Mouse (Mus musculus) gastrocnemius, postnatal 36 days (tissue): ENCODE results near the gene Fem1b. TPM values are rescaled to one million over a fixed set of nuclear protein-coding genes. Genes with fewer than 3 reads are reported as not detected.
"Not testable (repeated sequence)": the region's sequence is repeated elsewhere in the genome, so short reads cannot be mapped to it uniquely, and the experiment has no call there.

Experiments used
- DNase-seq, 2 experiments: peaks; one replicate each; pipeline ENCODE4 v3.0.0; 2022
- intact Hi-C: fragments of 180-260 bp; cut with DNase I; formaldehyde crosslinking; loops from one replicate; pipeline ENCODE4 v1.15.1; 2025
- total RNA-seq, 2 experiments: library from RNA; stranded (reverse); gene quantifications; 2 replicates each; pipeline ENCODE4 v1.2.3; 2021

Gene Fem1b
- total RNA-seq, 2 experiments from 2014 or later = 13.6 to 13.8 TPM

DNA sequence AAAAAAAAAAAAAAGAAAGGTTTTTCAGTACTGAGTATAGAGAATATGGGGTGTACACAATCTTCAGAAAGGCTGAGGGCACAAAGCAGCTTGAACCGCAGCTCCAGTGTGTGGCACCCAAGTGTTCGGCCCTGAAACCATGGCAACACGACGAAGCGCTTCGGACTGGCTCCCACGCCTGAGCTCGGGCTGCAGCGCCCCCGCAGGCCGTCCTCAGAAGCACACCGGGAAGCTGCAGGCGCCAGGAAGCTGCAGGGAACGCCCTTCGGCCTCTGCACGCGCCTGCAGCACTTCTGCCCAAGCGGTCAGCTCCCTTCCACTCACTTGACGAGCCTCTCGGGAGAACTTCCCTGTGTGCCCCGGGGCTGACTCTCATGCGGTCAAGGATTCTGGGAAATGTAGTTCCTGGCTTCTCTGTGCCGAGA is 16.9 kb upstream of the Fem1b start:
- DNase-seq = peak; percentile 93 to 94
- intact Hi-C loops = loop anchor here (5.0 kb wide), 1 partner anchor 46 kb away; no protein-coding TSS in a partner anchor

DNA sequence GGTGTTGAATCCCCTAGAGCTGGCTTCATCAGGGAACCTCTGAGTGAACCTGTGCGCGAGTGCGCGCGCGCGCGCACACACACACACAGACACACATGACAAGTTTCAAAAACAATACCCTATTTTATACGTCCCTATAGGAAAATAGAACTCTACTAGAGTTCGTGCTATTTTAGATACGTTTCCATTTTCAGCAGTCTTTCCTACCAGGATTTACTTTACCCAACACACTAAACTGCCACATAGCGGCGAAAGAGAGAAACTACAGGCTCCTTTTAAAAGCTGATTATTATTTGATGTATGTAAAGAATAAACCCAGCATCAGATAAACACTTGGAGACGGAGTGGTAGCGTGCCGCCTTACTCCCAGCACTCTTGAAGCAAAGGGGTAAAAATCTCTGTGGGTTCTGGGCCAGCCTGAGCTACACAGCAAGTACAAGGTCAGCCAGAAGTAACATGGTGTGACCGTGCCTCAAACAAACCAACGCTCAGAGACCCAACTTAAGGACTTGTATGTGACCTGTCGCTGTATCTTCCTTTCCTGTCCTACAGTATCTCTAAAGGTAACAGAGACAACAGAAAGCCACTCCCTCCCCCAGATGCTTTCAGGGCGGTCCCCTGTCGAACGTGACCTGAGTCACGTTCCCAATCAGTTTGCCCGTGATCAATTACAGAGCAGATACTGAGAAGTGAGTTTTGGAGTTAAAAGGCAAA is 16.4 kb upstream of the Fem1b start:
- intact Hi-C loops = loop anchor here (5.0 kb wide), 1 partner anchor 46 kb away; no protein-coding TSS in a partner anchor
- no peak for DNase-seq

DNA sequence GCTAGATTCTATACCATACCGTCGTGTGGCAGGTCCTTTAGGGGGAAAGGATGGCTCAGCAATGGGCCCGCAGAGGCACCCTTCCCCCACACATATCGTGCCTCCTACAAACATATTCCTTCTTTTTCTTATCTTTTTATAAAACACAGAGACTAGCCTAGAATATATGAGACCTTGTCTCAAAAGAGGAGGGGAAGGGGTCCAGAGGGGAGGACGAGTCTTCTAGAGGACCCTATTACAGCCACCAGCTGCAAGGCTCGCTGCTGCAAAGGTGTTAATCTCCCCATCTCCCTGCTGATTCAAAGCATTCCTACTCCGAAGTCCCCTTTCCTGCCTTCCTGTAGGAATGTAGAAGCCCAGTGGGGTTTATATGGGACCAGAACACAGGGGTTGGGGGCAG is 14.7 kb upstream of the Fem1b start:
- no peak for DNase-seq
- intact Hi-C loops = loop anchor here (5.0 kb wide), 1 partner anchor 44 kb away; no protein-coding TSS in a partner anchor

DNA sequence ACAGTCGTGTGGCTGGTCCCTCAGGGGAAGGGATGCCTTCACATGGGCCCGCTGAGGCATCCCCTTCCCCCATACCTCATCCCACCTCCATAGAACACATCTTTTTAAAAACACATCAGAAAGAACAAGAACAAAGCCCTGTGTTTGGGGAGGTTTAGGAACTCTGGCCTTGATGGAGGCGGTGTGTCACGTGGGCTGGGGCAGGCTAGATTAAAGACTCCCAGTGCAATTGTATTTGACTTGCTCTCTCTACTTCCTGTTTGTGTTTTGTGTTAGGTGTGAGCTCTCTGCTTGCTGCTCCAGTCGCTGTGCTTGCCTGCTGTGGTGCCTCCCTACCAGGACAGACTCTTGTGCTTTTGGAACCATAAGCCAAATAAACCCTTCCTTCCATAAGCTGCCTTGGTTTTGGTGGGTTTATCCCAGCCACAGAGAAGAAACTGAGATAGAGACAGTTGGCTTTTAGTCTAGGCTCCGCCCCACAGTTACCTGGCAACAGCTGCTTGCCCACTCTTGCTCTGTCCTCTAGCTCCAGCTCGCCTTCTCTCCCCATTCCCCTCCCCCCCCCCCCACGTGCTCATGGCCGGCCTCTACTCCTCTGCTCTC is 14.2 kb upstream of the Fem1b start:
- intact Hi-C loops = loop anchor here (5.0 kb wide), 1 partner anchor 44 kb away; no protein-coding TSS in a partner anchor
- DNase-seq = no peak

DNA sequence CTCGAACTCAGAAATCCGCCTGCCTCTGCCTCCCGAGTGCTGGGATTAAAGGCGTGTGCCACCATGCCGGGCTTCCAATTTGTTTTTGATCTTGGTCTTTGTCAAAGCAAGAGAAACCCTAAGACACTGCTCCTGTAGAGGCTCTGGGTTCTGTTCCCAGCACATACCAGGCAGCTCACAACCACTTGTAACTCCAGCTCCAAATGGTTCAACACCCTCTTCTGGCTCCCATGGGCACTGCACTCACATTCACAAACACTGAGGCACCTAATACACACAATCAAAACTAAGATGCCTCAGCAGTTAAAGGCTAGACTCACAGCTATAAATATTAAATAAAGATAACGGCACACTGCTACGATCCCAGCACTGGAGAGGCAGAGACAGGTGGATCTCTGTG is 10.1 kb upstream of the Fem1b start:
- intact Hi-C loops = no loop called here
- no peak for DNase-seq

DNA sequence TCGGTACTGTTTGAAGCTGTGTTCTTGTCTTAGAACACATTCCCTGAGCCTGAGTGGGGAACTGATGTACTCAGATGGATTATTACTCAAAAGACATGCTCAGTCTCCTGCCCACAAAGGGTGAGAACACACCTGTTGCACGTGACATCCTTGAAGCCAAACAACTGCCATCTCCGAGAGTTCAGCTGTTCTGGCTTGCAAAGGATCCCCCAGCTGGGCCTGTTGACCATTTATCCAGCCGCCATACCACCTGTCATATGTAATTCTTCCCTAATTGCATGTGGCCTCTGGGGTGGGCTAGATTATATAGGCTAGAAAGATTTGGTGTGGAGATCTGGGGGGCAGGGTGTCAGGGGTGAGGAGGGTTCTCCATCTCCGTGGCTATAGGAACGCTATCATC is 9.1 kb upstream of the Fem1b start:
- intact Hi-C loops = no loop called here

DNA sequence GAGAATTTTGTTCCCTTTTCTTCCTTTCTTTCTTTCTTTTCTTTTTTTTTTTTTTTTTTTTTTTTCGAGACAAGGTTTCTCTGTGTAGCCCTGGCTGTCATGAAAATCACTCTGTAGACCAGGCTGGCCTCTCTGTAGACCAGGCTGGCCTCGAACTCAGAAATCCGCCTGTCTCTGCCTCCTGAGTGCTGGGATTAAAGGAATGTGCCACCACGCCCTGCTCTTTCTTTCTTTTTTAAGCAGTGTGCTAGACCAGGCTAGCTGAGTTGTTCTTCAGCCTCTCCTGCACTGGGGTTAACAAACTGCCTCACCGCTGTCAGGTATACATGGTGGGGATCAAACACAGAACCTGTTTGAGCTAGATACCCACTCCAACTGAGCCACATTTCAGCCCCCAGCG is 8.2 kb upstream of the Fem1b start:
- intact Hi-C loops, DNase-seq: not testable (repeated sequence)

More for the DNA sequence above, 9.1 kb upstream of the Fem1b start:
- DNase-seq = no peak

DNA sequence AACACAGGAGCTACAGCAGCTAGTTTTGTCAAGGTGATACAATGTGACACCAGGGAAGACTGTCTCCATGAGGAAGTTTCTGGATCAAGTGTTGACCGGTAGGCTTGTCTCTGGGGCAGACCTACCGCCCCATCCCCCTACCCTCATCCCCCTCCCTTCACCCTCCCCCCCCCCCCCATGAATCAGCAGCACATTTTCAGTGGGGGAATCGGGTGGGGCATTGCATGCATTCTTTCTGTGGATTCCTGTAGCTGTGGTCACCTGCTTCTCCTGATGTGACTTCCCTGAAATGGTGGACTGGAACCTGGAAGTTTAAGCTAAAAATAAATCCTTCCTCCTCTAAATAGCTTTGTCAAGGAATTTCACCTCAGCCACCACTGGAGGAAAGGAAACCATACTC is 7.8 kb upstream of the Fem1b start:
- intact Hi-C loops = no loop called here
- DNase-seq = no peak

- intact Hi-C loops = no loop called here
- no peak for DNase-seq
Measured at GRCm38 (mm10) chr9:62817828-62818614, 6.3 kb upstream of the Fem1b start.

DNA sequence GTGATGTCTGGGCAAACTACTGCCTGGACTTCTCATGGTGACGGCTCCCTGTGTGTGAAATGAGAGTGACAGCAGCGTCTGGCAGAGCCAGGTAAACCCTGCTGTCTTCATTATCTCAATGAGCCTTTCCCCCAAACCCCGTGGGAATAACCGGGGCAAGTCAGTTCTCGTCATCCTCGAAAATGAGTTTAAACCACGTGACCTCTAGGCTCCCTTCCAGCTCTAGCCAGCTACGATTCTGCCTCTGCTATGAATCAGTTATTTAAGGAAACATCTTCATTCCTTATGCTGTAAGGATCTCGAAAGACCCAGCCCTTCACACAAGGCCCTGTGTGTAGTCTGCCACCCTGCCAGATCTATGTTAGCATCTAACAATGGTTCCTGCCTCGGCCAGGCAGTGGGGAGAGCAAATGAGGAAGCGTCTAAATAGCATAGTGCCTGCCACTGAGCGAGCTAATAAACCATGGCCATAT is 5.4 kb upstream of the Fem1b start:
- peak in 1 of 2 experiments; percentile 19 for DNase-seq

DNA sequence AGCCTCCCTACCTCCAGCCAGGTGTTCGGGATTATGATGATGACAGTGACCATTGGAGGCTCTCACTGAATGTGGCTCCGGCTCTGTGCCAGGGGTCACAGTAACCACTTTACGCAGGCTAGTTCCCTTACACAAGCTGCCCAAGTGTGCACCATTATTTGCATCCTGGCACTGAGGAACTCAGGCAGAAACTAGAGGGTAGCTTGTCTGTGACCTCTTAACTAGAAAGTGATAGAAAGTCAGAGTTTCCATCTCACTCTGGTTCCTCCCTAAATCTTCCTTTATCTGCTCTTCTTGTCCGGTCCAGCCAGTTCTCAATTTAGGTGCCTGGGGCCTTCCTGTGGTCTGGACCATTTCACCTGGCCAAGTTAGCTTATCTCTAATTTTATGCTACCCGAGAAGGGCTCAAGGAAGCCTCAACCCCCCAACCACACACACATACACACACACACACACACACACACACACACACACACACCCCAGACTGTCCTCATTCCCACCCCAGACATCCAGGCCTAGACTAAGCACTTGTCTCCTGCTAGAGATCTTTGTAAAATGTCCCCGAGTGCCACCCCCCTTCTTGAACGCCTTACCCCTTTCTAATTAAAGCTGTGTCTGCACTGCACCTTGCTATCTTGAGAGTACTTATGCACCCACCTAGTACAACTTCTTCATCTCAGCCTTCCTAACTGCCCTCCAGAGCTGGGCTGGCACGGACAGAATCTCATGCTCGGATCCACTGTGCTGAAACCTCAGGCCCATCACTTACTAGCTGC is 4.8 kb upstream of the Fem1b start:
- intact Hi-C loops = no loop called here
- no peak for DNase-seq

More for the DNA sequence above, 5.4 kb upstream of the Fem1b start:
- intact Hi-C loops = no loop called here

DNA sequence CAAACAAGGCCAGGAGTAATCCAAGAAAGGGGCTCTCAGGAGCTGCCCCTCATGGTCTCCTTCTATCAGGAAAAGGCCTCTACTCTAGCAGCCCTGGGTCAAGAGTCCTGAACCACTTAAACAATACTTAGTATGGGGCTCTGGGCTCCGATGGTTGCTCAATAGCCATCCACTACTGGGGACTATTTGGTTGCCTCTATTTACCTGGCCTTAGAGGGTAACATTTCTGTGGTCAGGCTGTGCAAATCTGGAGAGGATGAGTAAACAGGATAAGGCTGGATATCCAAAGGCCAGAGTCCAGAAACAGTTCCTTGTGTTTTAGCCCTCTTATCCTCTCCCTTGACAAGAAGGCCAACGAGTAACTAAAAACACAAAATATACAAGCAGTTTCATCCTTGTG is 3.0 kb upstream of the Fem1b start:
- intact Hi-C loops = no loop called here
- no peak for DNase-seq

- intact Hi-C loops = no loop called here
- no peak for DNase-seq
Measured at GRCm38 (mm10) chr9:62812216-62813049, 699 bp upstream of the Fem1b start.

DNA sequence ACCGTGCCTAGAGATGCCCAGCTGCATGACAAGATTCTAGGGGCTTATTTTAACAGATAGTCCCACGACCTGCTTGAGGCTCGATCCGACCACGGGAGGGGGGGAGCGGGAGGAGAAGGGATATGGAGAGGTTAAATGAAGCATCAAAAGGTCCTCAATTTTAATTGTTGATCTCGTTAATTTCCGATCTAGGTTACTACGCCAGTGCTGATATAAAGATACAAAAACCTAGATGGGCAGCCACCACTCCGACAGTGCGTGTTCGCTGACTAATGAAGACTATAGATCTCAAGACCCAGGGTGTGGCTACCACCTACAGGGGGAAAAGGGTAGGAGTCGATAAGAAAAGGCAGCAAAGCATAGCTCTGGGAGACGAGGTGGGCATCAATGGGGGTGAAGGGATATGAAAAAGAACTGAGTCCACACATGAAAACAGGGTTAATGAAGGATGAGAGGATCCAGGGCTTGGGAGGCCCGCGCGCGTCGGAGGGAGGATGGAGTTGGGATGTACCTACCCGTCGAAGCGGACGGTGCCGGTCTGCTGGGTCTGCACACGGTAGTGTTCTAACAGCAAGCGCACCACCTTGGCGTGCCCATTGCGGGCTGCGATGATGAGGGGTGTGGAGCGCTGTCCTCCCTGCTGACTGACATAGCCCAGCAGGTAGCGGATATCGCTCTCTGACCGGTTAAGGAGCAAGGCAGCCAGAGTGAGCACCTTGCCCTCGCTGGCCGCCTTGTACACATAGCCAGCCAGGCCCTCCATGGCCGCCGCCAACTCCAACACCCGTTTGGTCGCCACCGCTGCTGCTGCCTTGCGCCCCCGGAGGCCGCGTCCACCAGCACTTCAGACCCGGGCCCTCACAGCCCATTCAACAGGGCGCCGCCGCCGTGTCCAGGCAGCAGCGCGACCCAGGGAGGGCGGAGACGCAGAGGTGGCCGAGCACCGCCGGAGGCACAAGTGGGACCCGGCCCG is 905 bp downstream of the Fem1b start:
- no peak for DNase-seq
- intact Hi-C loops = no loop called here

- DNase-seq = no peak
- intact Hi-C loops = no loop called here
Measured at GRCm38 (mm10) chr9:62810095-62810494, 1.6 kb downstream of the Fem1b start.

DNA sequence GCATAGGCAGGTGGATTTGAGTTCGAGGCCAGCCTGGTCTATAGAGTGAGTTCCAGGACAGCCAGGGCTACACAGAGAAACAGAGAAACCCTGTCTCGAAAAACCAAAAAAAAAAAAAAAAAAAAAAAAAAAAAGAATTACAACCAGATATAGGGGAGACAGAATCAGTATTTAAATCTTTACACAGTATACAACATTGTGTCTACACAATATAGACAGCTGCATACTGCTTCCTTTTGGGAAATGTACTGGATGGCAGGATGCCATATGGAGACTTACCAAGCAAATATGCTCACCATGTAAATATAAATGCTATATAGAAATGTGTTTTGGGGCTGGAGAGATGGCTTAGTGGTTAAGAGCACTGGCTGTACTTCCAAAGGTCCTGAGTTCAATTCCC is 12.5 kb downstream of the Fem1b start:
- intact Hi-C loops, DNase-seq: not testable (repeated sequence)

GRCm38 (mm10) chr9:62789856-62790255 is 21.9 kb downstream of the Fem1b start:
- intact Hi-C loops = no loop called here
- DNase-seq = no peak

DNA sequence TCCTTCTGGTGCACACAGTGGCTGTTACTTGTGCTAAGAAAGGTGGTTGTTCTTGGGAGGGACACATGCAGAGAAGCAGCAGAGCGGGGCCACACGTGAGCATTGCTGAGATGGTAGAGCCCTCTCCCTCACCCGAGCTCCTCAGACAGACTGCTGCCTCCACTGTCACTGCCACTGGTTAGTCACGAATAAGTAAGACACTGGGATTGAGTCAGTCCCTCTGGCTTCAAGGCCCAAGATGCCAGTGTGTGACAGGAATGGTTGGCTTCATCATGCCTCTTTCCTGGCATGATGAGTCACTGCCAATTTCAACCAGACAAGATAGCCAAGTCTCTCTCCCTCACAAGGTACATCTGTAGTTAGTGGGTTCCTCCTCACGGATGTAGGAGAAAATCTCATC is 25.0 kb downstream of the Fem1b start:
- intact Hi-C loops = no loop called here
- DNase-seq = no peak
